Mouse (Mus musculus) stomach, postnatal 0 days (tissue): ENCODE measurements around the gene Nat8f1.
"Not testable (repeated sequence)": the region's sequence is repeated elsewhere in the genome, so short reads cannot be mapped to it uniquely, and the experiment has no call there.

ENCODE experiments used
- CTCF ChIP-seq: IDR thresholded peaks from 2 replicates; pipeline ENCODE4 v1.5.1; 2016; ENCODE audit warnings: antibody characterized with exemption, low read depth, mild to moderate bottlenecking, moderate library complexity
- EP300 ChIP-seq: optimal IDR thresholded peaks from 2 replicates; pipeline ENCODE3; 2016; ENCODE audit warnings: antibody characterized with exemption

GRCm38 (mm10) chr6:85866995-85867394 is 48.5 kb downstream of the Nat8f1 start:
- TF ChIP-seq CTCF, EP300: not testable (repeated sequence)
